Mouse (Mus musculus) heart, embryonic 12.5 days (tissue): ENCODE results near the gene Dgki. TPM values are rescaled to one million over a fixed set of nuclear protein-coding genes. Genes with fewer than 3 reads are reported as not detected.
A peak's percentile ranks its signal among the peaks of the same experiment; 100 is the strongest.

Experiments used
- ATAC-seq: fragments of 200-750 bp; cut with Nextera tagmentation; 2 replicates; pipeline ENCODE4 v1.8.0; 2017; ENCODE audit warnings: moderate TSS enrichment, moderate library complexity; ENCODE audit not compliant: insufficient number of reproducible peaks, low FRiP score
- H3K27ac ChIP-seq: fragments of 300-500 bp; sonication (generic); 2 replicates; pipeline ENCODE4 v1.5.1; 2016; ENCODE audit warnings: mild to moderate bottlenecking, moderate library complexity; ENCODE audit not compliant: poor library complexity, severe bottlenecking
- H3K27me3 ChIP-seq: fragments of 300-500 bp; sonication (generic); replicated peaks from 2 replicates; pipeline ENCODE4 v1.6.1; 2016; ENCODE audit warnings: mild to moderate bottlenecking, moderate library complexity
- H3K36me3 ChIP-seq: fragments of 300-500 bp; sonication (generic); 2 replicates; pipeline ENCODE4 v1.6.1; 2016; ENCODE audit warnings: mild to moderate bottlenecking, moderate library complexity
- H3K4me1 ChIP-seq: fragments of 300-500 bp; sonication (generic); replicated peaks from 2 replicates; pipeline ENCODE4 v1.6.1; 2016; ENCODE audit warnings: mild to moderate bottlenecking
- H3K4me2 ChIP-seq: fragments of 300-500 bp; sonication (generic); 2 replicates; pipeline ENCODE4 v1.6.1; 2016; ENCODE audit warnings: mild to moderate bottlenecking, moderate library complexity
- H3K4me3 ChIP-seq: fragments of 300-500 bp; sonication (generic); 2 replicates; pipeline ENCODE4 v1.5.1; 2016; ENCODE audit warnings: mild to moderate bottlenecking
- H3K9ac ChIP-seq: fragments of 300-500 bp; sonication (generic); 2 replicates; pipeline ENCODE4 v1.6.1; 2016; ENCODE audit warnings: mild to moderate bottlenecking, moderate library complexity
- H3K9me3 ChIP-seq: fragments of 300-500 bp; sonication (generic); replicated peaks from 2 replicates; pipeline ENCODE4 v1.6.1; 2016; ENCODE audit warnings: mild to moderate bottlenecking, moderate library complexity
- WGBS: fragments of 180-500 bp; shearing (Covaris S2); methylation state at CpG from one replicate; pipeline ENCODE4 v1.1.7; 2016; 5-methylcytosine and 5-hydroxymethylcytosine counted together
- polyA plus RNA-seq: library from polyadenylated mRNA; unstranded; fragments of >200 nt; fragmentation: Nextera tagmentation; extraction: Ambion mirVana; gene quantifications from 2 replicates; pipeline ENCODE4 v1.2.1, GENCODE M21; 2016

Gene Dgki
- polyA plus RNA-seq, 1 experiment from 2014 or later = 0.84 TPM

DNA sequence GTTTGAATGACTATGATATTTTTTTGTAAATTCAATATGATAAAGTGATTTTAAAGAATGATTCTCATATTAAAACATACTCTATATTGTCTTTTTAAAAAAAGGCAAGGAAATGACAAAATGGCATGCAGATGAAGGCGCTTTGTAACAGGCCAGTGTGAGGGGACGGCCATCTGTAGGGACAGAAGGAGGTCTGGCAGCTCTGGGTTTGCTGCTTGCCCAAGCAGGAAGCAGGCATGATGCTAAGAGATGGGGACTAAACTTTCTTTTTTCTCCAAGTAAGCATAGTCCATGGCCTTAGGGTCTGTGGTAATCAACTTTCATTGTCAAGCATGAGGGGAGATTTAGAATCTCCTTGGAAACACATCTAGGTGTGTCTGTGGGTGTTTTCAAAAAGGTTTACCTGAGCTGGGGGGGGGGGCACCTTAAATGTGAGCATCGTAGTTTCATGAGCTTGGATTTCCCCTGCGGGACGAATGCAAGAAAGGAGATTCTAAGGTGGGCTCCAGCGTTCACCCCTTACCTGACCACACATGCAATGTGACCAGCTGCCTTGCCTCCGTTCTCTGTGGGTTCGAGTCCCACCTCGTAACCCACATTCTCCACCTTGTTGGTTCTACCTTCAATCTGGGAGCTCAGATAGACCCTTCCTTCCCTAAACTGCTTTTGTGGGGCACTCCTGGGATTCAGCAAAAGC, 26.1 kb upstream of the Dgki start:
- H3K27me3 ChIP-seq = no peaks in the 10 kb centered on the region
- H3K27ac ChIP-seq = peak overlapping the region; percentile 49; the same call in 1 of the 2 replicates
- peaks cover 16% of the 10 kb centered on the region for H3K36me3 ChIP-seq
- no peak overlapping the region for H3K4me3 ChIP-seq
- no peak overlapping the region for H3K4me2 ChIP-seq
- no peak overlapping the region for H3K9ac ChIP-seq
- no peak for ATAC-seq
- 89% methylated on average over 9 of the region's 9 CpGs for WGBS
- H3K9me3 ChIP-seq = no peaks in the 10 kb centered on the region
- H3K4me1 ChIP-seq = peaks cover 50% of the 10 kb centered on the region

GRCm38 (mm10) chr6:37325076-37325475, 25.1 kb upstream of the Dgki start:
- peaks cover 14% of the 10 kb centered on the region for H3K36me3 ChIP-seq
- H3K4me1 ChIP-seq = peaks cover 43% of the 10 kb centered on the region
- no peak overlapping the region for H3K4me3 ChIP-seq
- no peak overlapping the region for H3K4me2 ChIP-seq
- no peak overlapping the region for H3K27ac ChIP-seq
- ATAC-seq = no peak
- H3K9me3 ChIP-seq = no peaks in the 10 kb centered on the region
- no peak overlapping the region for H3K9ac ChIP-seq
- H3K27me3 ChIP-seq = no peaks in the 10 kb centered on the region
- 68% methylated on average over 3 of the region's 3 CpGs for WGBS

GRCm38 (mm10) chr6:37322641-37323040, 22.7 kb upstream of the Dgki start:
- Histone ChIP-seq H3K27me3 (no peaks in the 10 kb centered on the region), H3K27ac (no peak overlapping the region), H3K4me1 (peaks cover 18% of the 10 kb centered on the region), H3K36me3 (peaks cover 3% of the 10 kb centered on the region; the same call in 1 of the 2 replicates), H3K9ac (no peak overlapping the region), H3K4me3 (no peak overlapping the region), H3K4me2 (no peak overlapping the region), H3K9me3 (no peaks in the 10 kb centered on the region)
- no peak for ATAC-seq
- WGBS = 89% methylated on average over 7 of the region's 7 CpGs

DNA sequence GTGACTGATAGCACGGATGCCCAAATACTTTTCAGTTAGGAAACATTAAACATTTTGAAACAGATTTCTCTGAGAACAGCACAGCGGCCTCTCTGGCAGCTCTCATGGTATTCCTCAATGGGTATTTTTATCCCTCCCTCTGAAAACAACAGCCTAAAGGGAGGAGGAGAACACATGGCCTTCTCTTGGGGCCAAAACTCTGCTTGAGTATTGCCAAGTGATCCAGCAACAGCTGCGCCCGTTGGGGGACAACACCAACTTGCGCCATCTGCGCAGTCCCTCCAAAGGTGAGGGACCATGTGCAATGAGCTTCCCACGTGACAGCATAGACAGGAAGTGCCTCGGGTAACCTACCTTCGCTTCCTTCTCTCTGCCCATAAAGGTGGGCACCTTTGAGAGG, 22.1 kb upstream of the Dgki start:
- WGBS = 90% methylated on average over 9 of the region's 9 CpGs
- no peaks in the 10 kb centered on the region for H3K27me3 ChIP-seq
- peaks cover 15% of the 10 kb centered on the region for H3K4me1 ChIP-seq
- no peak for ATAC-seq
- no peak overlapping the region for H3K4me3 ChIP-seq
- H3K9ac ChIP-seq = no peak overlapping the region
- H3K9me3 ChIP-seq = no peaks in the 10 kb centered on the region
- H3K27ac ChIP-seq = no peak overlapping the region
- no peak overlapping the region for H3K4me2 ChIP-seq
- H3K36me3 ChIP-seq = no peaks in the 10 kb centered on the region

DNA sequence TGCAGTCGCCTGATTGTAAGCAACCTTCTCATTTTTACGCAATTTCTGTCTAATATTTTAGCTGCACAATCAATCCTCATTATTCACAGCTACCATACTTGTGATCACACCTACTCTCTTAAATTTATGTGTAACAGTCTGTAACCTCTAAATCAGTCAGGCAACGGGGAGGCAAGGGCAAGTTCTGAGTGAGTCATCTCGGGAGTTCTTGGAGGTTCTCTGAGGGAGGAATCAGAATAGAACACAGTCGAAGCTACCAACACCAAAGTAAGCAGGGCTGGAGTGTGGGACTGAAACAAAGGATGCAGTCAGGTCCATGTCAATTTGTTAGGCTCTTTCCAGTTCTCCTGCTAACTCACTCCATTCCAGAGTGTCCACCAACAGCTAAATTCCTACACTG, 17.9 kb upstream of the Dgki start:
- Histone ChIP-seq H3K27me3 (no peaks in the 10 kb centered on the region), H3K36me3 (no peaks in the 10 kb centered on the region), H3K27ac (no peak overlapping the region), H3K4me2 (no peak overlapping the region), H3K9ac (no peak overlapping the region), H3K9me3 (no peaks in the 10 kb centered on the region), H3K4me3 (no peak overlapping the region), H3K4me1 (no peaks in the 10 kb centered on the region)
- 64% methylated on average over 5 of the region's 5 CpGs for WGBS
- no peak for ATAC-seq

DNA sequence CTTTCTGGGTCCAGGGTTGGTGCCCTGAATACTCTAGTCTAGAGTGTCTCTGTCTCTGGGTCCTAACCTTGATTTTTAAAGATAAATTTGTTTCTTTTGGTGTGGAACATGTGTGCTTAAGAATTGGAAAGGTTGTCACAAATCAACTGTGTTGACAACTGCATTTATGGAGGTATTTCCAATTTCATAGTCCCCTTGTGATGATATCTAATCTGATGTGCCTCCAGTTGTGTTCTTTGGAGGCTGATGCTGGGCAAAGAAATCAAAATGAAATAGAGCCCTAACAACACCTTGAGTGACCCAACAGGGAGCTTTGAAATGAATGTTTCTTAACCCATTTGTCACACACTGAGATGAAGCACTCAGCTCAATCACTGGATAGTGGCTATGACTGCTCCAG, 15.5 kb upstream of the Dgki start:
- H3K4me2 ChIP-seq = no peak overlapping the region
- ATAC-seq = no peak
- H3K4me3 ChIP-seq = no peak overlapping the region
- no peaks in the 10 kb centered on the region for H3K36me3 ChIP-seq
- no peaks in the 10 kb centered on the region for H3K4me1 ChIP-seq
- H3K9ac ChIP-seq = no peak overlapping the region
- no peak overlapping the region for H3K27ac ChIP-seq
- H3K27me3 ChIP-seq = no peaks in the 10 kb centered on the region
- no peaks in the 10 kb centered on the region for H3K9me3 ChIP-seq

DNA sequence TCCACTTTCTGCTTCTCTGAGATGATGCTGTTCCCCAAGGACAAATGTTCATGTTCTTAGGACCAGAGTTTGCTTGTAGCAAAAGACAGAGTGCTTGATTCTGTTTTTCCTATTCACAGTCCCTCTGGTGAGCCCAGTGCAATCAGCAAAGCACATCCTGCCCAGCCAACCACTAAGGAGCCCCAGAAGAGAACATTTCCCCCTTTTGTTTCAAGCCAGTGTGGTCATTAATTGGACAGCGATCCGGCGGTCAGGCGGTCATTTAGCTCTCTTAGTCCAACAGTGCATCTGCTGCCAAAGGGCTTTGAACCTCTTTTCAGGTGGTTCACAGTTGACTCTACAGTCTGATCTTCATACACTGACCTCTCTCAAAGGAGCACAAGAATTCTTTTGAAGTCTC, 10.6 kb upstream of the Dgki start:
- Histone ChIP-seq H3K4me3 (no peak overlapping the region), H3K9me3 (0 out of 2 replicates have a peak, but pooled peaks cover 1% of the 10 kb centered on the region)
- WGBS = 74% methylated on average over 4 of the region's 4 CpGs

DNA sequence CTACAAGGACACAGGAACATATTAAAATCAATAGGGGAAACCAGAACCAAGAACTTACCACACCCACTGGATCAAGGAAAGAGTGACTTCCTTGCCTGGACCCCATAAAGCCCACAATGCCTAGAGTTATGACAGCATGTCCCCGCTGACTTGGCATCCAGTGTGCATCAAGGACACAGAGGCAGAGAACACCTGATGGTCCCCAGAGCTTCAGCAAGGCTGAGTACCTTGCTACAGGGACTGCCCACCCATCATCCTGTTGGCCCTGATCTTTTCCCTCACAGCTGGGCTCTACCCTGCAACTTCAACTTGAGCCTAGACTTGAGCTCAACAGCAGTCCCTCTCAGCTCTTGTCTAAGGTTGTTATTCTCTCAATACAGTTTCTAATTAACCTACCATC, 6.6 kb upstream of the Dgki start:
- Histone ChIP-seq H3K4me3 (no peak overlapping the region), H3K4me2 (no peak overlapping the region), H3K27ac (no peak overlapping the region), H3K27me3 (peaks cover 8% of the 10 kb centered on the region), H3K9me3 (0 out of 2 replicates have a peak, but pooled peaks cover 2% of the 10 kb centered on the region), H3K4me1 (no peaks in the 10 kb centered on the region), H3K36me3 (no peaks in the 10 kb centered on the region), H3K9ac (no peak overlapping the region)
- 77% methylated on average over 1 of the region's 1 CpGs for WGBS
- no peak for ATAC-seq

More for the DNA sequence above, 10.6 kb upstream of the Dgki start:
- no peak overlapping the region for H3K9ac ChIP-seq
- ATAC-seq = no peak
- H3K27me3 ChIP-seq = no peaks in the 10 kb centered on the region
- H3K27ac ChIP-seq = no peak overlapping the region
- no peaks in the 10 kb centered on the region for H3K4me1 ChIP-seq
- no peaks in the 10 kb centered on the region for H3K36me3 ChIP-seq
- no peak overlapping the region for H3K4me2 ChIP-seq

- peaks cover 55% of the 10 kb centered on the region for H3K27me3 ChIP-seq
- ATAC-seq = no peak
- no peaks in the 10 kb centered on the region for H3K9me3 ChIP-seq
- H3K36me3 ChIP-seq = no peaks in the 10 kb centered on the region
- H3K4me2 ChIP-seq = peak overlapping the region; percentile 100
- no peak overlapping the region for H3K27ac ChIP-seq
- H3K9ac ChIP-seq = peak overlapping the region; percentile 70; the same call in 1 of the 2 replicates
- H3K4me3 ChIP-seq = peak overlapping the region; percentile 75
- H3K4me1 ChIP-seq = peaks cover 22% of the 10 kb centered on the region
- 10% methylated on average over 13 of the region's 13 CpGs for WGBS
Measured at GRCm38 (mm10) chr6:37300492-37300891, 508 bp upstream of the Dgki start.

GRCm38 (mm10) chr6:37298982-37299381, 1.0 kb downstream of the Dgki start:
- WGBS = 35% methylated on average over 4 of the region's 4 CpGs
- Histone ChIP-seq H3K27ac (no peak overlapping the region), H3K4me3 (peak overlapping the region; percentile 75), H3K4me2 (peak overlapping the region; percentile 100), H3K9ac (peak overlapping the region; percentile 70; the same call in 1 of the 2 replicates), H3K36me3 (no peaks in the 10 kb centered on the region), H3K4me1 (peaks cover 22% of the 10 kb centered on the region), H3K9me3 (no peaks in the 10 kb centered on the region), H3K27me3 (peaks cover 55% of the 10 kb centered on the region)
- ATAC-seq = no peak

GRCm38 (mm10) chr6:37297744-37298482, 2.1 kb downstream of the Dgki start:
- Histone ChIP-seq H3K27ac (no peak overlapping the region), H3K4me3 (no peak overlapping the region), H3K36me3 (no peaks in the 10 kb centered on the region), H3K4me1 (peaks cover 22% of the 10 kb centered on the region), H3K27me3 (peaks cover 52% of the 10 kb centered on the region), H3K4me2 (no peak overlapping the region), H3K9me3 (no peaks in the 10 kb centered on the region), H3K9ac (no peak overlapping the region)
- WGBS = 39% methylated on average over 8 of the region's 8 CpGs
- no peak for ATAC-seq
